ENCODE assay signal across 15 mouse cellular contexts in genomic region chr6:134155900-134156623, GRCm38 (mm10).
A peak's percentile ranks its signal among the peaks of the same experiment; 100 is the strongest.
DNase-seq lines count a peak whose midpoint lies in the region; ATAC-seq and TF ChIP-seq lines count a peak whose summit lies in the region.
"Had no signal": no experiment of that assay in that cellular context is flagged by ENCODE, and none has a peak within 500 bp of the region (broad histone marks: within the 10 kb centered on the region; RNA-seq: fewer than 3 reads in every experiment).

No protein-coding gene starts in this region.

- no peak for DNase-seq in forebrain, embryonic 10.5 days (ENCODE audit: extremely low spot score, low spot score)
- no peak for DNase-seq in forebrain, embryonic 11.5 days (ENCODE audit: low spot score)
- DNase-seq in liver, postnatal 0 days, result no peak
- no peak for DNase-seq in liver, embryonic 11.5 days (ENCODE audit: low spot score)
- peak; percentile 42 for DNase-seq in midbrain, embryonic 14.5 days
- DNase-seq in layer of hippocampus, adult 11-12 months (ENCODE audit: low spot score), result no peak
- DNase-seq in adrenal gland, postnatal 14 days, result no peak
- DNase-seq: adrenal gland, adult 2 months; cerebellum, adult 11-12 months; gastrocnemius, postnatal 36 days; thymus, postnatal 36 days had no signal

- peaks cover 9% of the 10 kb centered on the region for H3K36me3 ChIP-seq in forebrain, embryonic 10.5 days (replicated peaks)
- no peaks in the 10 kb centered on the region for H3K36me3 ChIP-seq in forebrain, embryonic 11.5 days (ENCODE audit: control insufficient read depth, insufficient read depth, low read length)
- H3K36me3 ChIP-seq in liver, postnatal 0 days (replicated peaks; ENCODE audit: insufficient read depth, low read length), result peaks cover 4% of the 10 kb centered on the region; the same call in 1 of the 2 replicates
- H3K36me3 ChIP-seq in liver, embryonic 11.5 days (ENCODE audit: control insufficient read depth, insufficient read depth, low read length), result no peaks in the 10 kb centered on the region
- no peaks in the 10 kb centered on the region for H3K36me3 ChIP-seq in midbrain, embryonic 14.5 days (ENCODE audit: control insufficient read depth, insufficient read depth, low read length)
- H3K36me3 ChIP-seq: embryonic facial prominence, embryonic 15.5 days had no signal

- WGBS in forebrain, embryonic 10.5 days, result 36% methylated on average over 8 of the region's 8 CpGs
- 36% methylated on average over 8 of the region's 8 CpGs for WGBS in forebrain, embryonic 11.5 days
- 39% methylated on average over 8 of the region's 8 CpGs for WGBS in liver, postnatal 0 days (ENCODE audit: insufficient replicate concordance)
- WGBS in liver, embryonic 11.5 days, result 46% methylated on average over 8 of the region's 8 CpGs
- WGBS in midbrain, embryonic 14.5 days, result 26% methylated on average over 8 of the region's 8 CpGs

- no peak overlapping the region for H3K9ac ChIP-seq in forebrain, embryonic 11.5 days (ENCODE audit: low read length)
- H3K9ac ChIP-seq in liver, postnatal 0 days (replicated peaks), result no peak overlapping the region
- H3K9ac ChIP-seq in liver, embryonic 11.5 days (ENCODE audit: low read depth, low read length), result no peak overlapping the region
- no peak overlapping the region for H3K9ac ChIP-seq in midbrain, embryonic 14.5 days (replicated peaks; ENCODE audit: low read length)
- H3K9ac ChIP-seq: embryonic facial prominence, embryonic 15.5 days; liver, embryonic 14.5 days had no signal

- ATAC-seq in forebrain, embryonic 11.5 days (replicated peaks; ENCODE audit: low FRiP score), result no peak
- peak; percentile 18; the same call in 1 of the 2 replicates for ATAC-seq in liver, postnatal 0 days
- no peak for ATAC-seq in liver, embryonic 11.5 days (replicated peaks; ENCODE audit: low FRiP score)
- peak; percentile 50 for ATAC-seq in common myeloid progenitor, adult 5-6 weeks (replicated peaks; ENCODE audit: low read depth, poor library complexity, severe bottlenecking)
- ATAC-seq in midbrain, embryonic 14.5 days (ENCODE audit: low FRiP score, low TSS enrichment), result peak; percentile 43; the same call in 1 of the 2 replicates

- H3K4me2 ChIP-seq in forebrain, embryonic 11.5 days (ENCODE audit: low read depth, low read length, severe bottlenecking), result no peak overlapping the region
- no peak overlapping the region for H3K4me2 ChIP-seq in liver, postnatal 0 days (ENCODE audit: low read depth, low read length)
- no peak overlapping the region for H3K4me2 ChIP-seq in liver, embryonic 11.5 days
- H3K4me2 ChIP-seq in midbrain, embryonic 14.5 days (ENCODE audit: low read length), result no peak overlapping the region
- H3K4me2 ChIP-seq: embryonic facial prominence, embryonic 15.5 days had no signal

- no peaks in the 10 kb centered on the region for H3K9me3 ChIP-seq in forebrain, embryonic 10.5 days
- no peaks in the 10 kb centered on the region for H3K9me3 ChIP-seq in forebrain, embryonic 11.5 days (ENCODE audit: control insufficient read depth, low read length)
- no peaks in the 10 kb centered on the region for H3K9me3 ChIP-seq in liver, postnatal 0 days (ENCODE audit: low read length)
- no peaks in the 10 kb centered on the region for H3K9me3 ChIP-seq in liver, embryonic 11.5 days (ENCODE audit: control insufficient read depth, low read length)
- no peaks in the 10 kb centered on the region for H3K9me3 ChIP-seq in midbrain, embryonic 14.5 days (ENCODE audit: control insufficient read depth, low read length)
- H3K9me3 ChIP-seq: embryonic facial prominence, embryonic 15.5 days had no signal

- H3K4me3 ChIP-seq in forebrain, embryonic 10.5 days, result no peak overlapping the region
- H3K4me3 ChIP-seq in forebrain, embryonic 11.5 days (ENCODE audit: low read depth, low read length), result no peak overlapping the region
- H3K4me3 ChIP-seq in liver, postnatal 0 days (ENCODE audit: low read depth, low read length), result no peak overlapping the region
- no peak overlapping the region for H3K4me3 ChIP-seq in liver, embryonic 11.5 days (ENCODE audit: low read depth, low read length)
- no peak overlapping the region for H3K4me3 ChIP-seq in midbrain, embryonic 14.5 days (replicated peaks; ENCODE audit: low read depth, low read length)
- H3K4me3 ChIP-seq: embryonic facial prominence, embryonic 15.5 days; myocyte had no signal

- peaks cover 39% of the 10 kb centered on the region for H3K4me1 ChIP-seq in forebrain, embryonic 10.5 days
- H3K4me1 ChIP-seq in forebrain, embryonic 11.5 days (replicated peaks; ENCODE audit: control insufficient read depth, insufficient read depth, low read length), result peaks cover 4% of the 10 kb centered on the region; the same call in 1 of the 2 replicates
- H3K4me1 ChIP-seq in liver, postnatal 0 days (ENCODE audit: insufficient read depth), result peaks cover 24% of the 10 kb centered on the region
- peaks cover 20% of the 10 kb centered on the region for H3K4me1 ChIP-seq in liver, embryonic 11.5 days (replicated peaks; ENCODE audit: control insufficient read depth, insufficient read depth, low read length)
- H3K4me1 ChIP-seq in midbrain, embryonic 14.5 days (ENCODE audit: control insufficient read depth, insufficient read depth, low read length), result peaks cover 27% of the 10 kb centered on the region

- no peak for TF ChIP-seq EP300 in liver, postnatal 0 days (IDR thresholded peaks at IDR 0.05; ENCODE audit: low read depth)

- H3K27me3 ChIP-seq in forebrain, embryonic 10.5 days (ENCODE audit: poor library complexity, severe bottlenecking), result no peaks in the 10 kb centered on the region
- no peaks in the 10 kb centered on the region for H3K27me3 ChIP-seq in forebrain, embryonic 11.5 days (ENCODE audit: control insufficient read depth, insufficient read depth, low read length)
- no peaks in the 10 kb centered on the region for H3K27me3 ChIP-seq in liver, postnatal 0 days (ENCODE audit: insufficient read depth, low read length)
- H3K27me3 ChIP-seq in liver, embryonic 11.5 days (replicated peaks; ENCODE audit: control insufficient read depth, insufficient read depth, low read length), result no peaks in the 10 kb centered on the region
- no peaks in the 10 kb centered on the region for H3K27me3 ChIP-seq in midbrain, embryonic 14.5 days (ENCODE audit: control insufficient read depth, insufficient read depth, low read length)
- H3K27me3 ChIP-seq: embryonic facial prominence, embryonic 15.5 days had no signal

- H3K27ac ChIP-seq in forebrain, embryonic 10.5 days, result peak overlapping the region; percentile 31; the same call in 1 of the 2 replicates
- no peak overlapping the region for H3K27ac ChIP-seq in forebrain, embryonic 11.5 days (ENCODE audit: low read depth, low read length)
- peak overlapping the region; percentile 39; the same call in 1 of the 2 replicates for H3K27ac ChIP-seq in liver, postnatal 0 days (ENCODE audit: low read depth)
- no peak overlapping the region for H3K27ac ChIP-seq in liver, embryonic 11.5 days (ENCODE audit: low read depth, low read length)
- H3K27ac ChIP-seq in midbrain, embryonic 14.5 days (replicated peaks; ENCODE audit: low read depth, low read length), result peak overlapping the region; percentile 14; the same call in 1 of the 2 replicates
- H3K27ac ChIP-seq: embryonic facial prominence, embryonic 15.5 days; liver, embryonic 14.5 days had no signal

- TF ChIP-seq CTCF in liver, postnatal 0 days (IDR thresholded peaks at IDR 0.05; ENCODE audit: low read depth), result no peak

Comparison
In these comparisons a context has a peak if more than half of its experiments do, and no peak if none do; other contexts are left out.
1. H3K27ac ChIP-seq: peak in forebrain, embryonic 10.5 days (single experiment), liver, postnatal 0 days (single experiment) and midbrain, embryonic 14.5 days (single experiment); none in forebrain, embryonic 11.5 days (single experiment) and liver, embryonic 11.5 days (single experiment).
2. ATAC-seq: peak in liver, postnatal 0 days (single experiment), common myeloid progenitor, adult 5-6 weeks (single experiment) and midbrain, embryonic 14.5 days (single experiment); none in forebrain, embryonic 11.5 days (single experiment) and liver, embryonic 11.5 days (single experiment).